9 mouse cellular contexts compared by ENCODE assay signal in genomic region chr19:40722137-40723038, GRCm38 (mm10). TPM values are rescaled to one million over a fixed set of nuclear protein-coding genes. Genes with fewer than 3 reads are reported as not detected.
A peak's percentile ranks its signal among the peaks of the same experiment; 100 is the strongest.
DNase-seq lines count a peak whose midpoint lies in the region; ATAC-seq and TF ChIP-seq lines count a peak whose summit lies in the region.
"Had no signal": no experiment of that assay in that cellular context is flagged by ENCODE, and none has a peak within 500 bp of the region (broad histone marks: within the 10 kb centered on the region; RNA-seq: fewer than 3 reads in every experiment).

No protein-coding gene starts in this region.

- H3K4me2 ChIP-seq in embryonic facial prominence, embryonic 11.5 days (ENCODE audit: low read depth, low read length): no peak overlapping the region
- H3K4me2 ChIP-seq: liver, embryonic 13.5 days had no signal

- peaks cover 2% of the 10 kb centered on the region for H3K4me1 ChIP-seq in heart, adult 2 months (ENCODE audit: control insufficient read depth, insufficient read depth, low read length)
- H3K4me1 ChIP-seq in embryonic facial prominence, embryonic 11.5 days (ENCODE audit: control insufficient read depth, insufficient read depth, low read length): no peaks in the 10 kb centered on the region
- no peaks in the 10 kb centered on the region for H3K4me1 ChIP-seq in hindbrain, embryonic 10.5 days (replicated peaks)
- H3K4me1 ChIP-seq: liver, embryonic 13.5 days had no signal

- no peaks in the 10 kb centered on the region for H3K79me2 ChIP-seq in heart, adult 2 months (replicated peaks; ENCODE audit: control insufficient read depth, insufficient read depth, low read length)

- H3K4me3 ChIP-seq in heart, adult 2 months: no peak overlapping the region
- no peak overlapping the region for H3K4me3 ChIP-seq in embryonic facial prominence, embryonic 11.5 days (ENCODE audit: low read depth, low read length)
- no peak overlapping the region for H3K4me3 ChIP-seq in hindbrain, embryonic 10.5 days
- H3K4me3 ChIP-seq: liver, embryonic 13.5 days had no signal

- 0 out of 2 replicates have a peak, but pooled peaks have one; percentile 42 for ATAC-seq in embryonic facial prominence, embryonic 11.5 days (replicated peaks; ENCODE audit: insufficient number of reproducible peaks, low FRiP score, low TSS enrichment, low read depth)

- H3K36me3 ChIP-seq in heart, adult 2 months (ENCODE audit: control insufficient read depth, insufficient read depth, low read length): peaks cover 3% of the 10 kb centered on the region; the same call in 1 of the 2 replicates
- no peaks in the 10 kb centered on the region for H3K36me3 ChIP-seq in embryonic facial prominence, embryonic 11.5 days (replicated peaks; ENCODE audit: control insufficient read depth, insufficient read depth, low read depth, low read length)
- no peaks in the 10 kb centered on the region for H3K36me3 ChIP-seq in hindbrain, embryonic 10.5 days
- H3K36me3 ChIP-seq: liver, embryonic 13.5 days had no signal

- intact Hi-C loops in heart, adult 2 months (cut with DNase I): loop anchor here (1.0 to 10.0 kb wide), 5 partner anchors 45 to 378 kb away; partner anchors contain the start of genes Entpd1 and Tctn3
- intact Hi-C loops in heart, postnatal 25 days (cut with DNase I): loop anchor here (1.0 to 10.0 kb wide), 4 partner anchors 60 to 358 kb away; partner anchors contain the start of genes Entpd1 and Tctn3

- H3K27ac ChIP-seq in heart, adult 2 months: no peak overlapping the region
- H3K27ac ChIP-seq in embryonic facial prominence, embryonic 11.5 days (replicated peaks; ENCODE audit: low read depth, low read length): no peak overlapping the region
- H3K27ac ChIP-seq in hindbrain, embryonic 10.5 days: 0 out of 2 replicates have a peak overlapping the region, but pooled peaks have one; percentile 30
- H3K27ac ChIP-seq: liver, embryonic 13.5 days had no signal

- no peaks in the 10 kb centered on the region for H3K9me3 ChIP-seq in embryonic facial prominence, embryonic 11.5 days (replicated peaks; ENCODE audit: control insufficient read depth, low read length)
- no peaks in the 10 kb centered on the region for H3K9me3 ChIP-seq in hindbrain, embryonic 10.5 days
- H3K9me3 ChIP-seq: liver, embryonic 13.5 days had no signal

- WGBS in heart, adult 2 months: 61% methylated on average over 11 of the region's 11 CpGs
- 56% methylated on average over 11 of the region's 11 CpGs for WGBS in embryonic facial prominence, embryonic 11.5 days
- 57% methylated on average over 11 of the region's 11 CpGs for WGBS in hindbrain, embryonic 10.5 days

- TF ChIP-seq POLR2A in heart, adult 2 months (IDR thresholded peaks at IDR 0.05; ENCODE audit: insufficient read depth, low read depth, low read length): no peak

- H3K9ac ChIP-seq in heart, adult 2 months (ENCODE audit: low read depth, low read length): no peak overlapping the region
- H3K9ac ChIP-seq in embryonic facial prominence, embryonic 11.5 days (replicated peaks; ENCODE audit: low read length): no peak overlapping the region
- H3K9ac ChIP-seq: liver, embryonic 13.5 days had no signal

- peak; percentile 93 for TF ChIP-seq CTCF in heart, adult 2 months (IDR thresholded peaks at IDR 0.05)

- no peaks in the 10 kb centered on the region for H3K27me3 ChIP-seq in heart, adult 2 months (ENCODE audit: control insufficient read depth, insufficient read depth, low read length)
- no peaks in the 10 kb centered on the region for H3K27me3 ChIP-seq in embryonic facial prominence, embryonic 11.5 days (ENCODE audit: control insufficient read depth, insufficient read depth, low read length)
- H3K27me3 ChIP-seq in hindbrain, embryonic 10.5 days (ENCODE audit: insufficient read depth, poor library complexity, severe bottlenecking): no peaks in the 10 kb centered on the region
- H3K27me3 ChIP-seq: liver, embryonic 13.5 days had no signal

- DNase-seq in heart, adult 2 months: peak; percentile 41 to 50
- DNase-seq in heart, postnatal 25 days (ENCODE audit: low spot score): no peak
- peak; percentile 51 to 61 for DNase-seq in adrenal gland, postnatal 36 days
- peak; percentile 80 for DNase-seq in embryonic facial prominence, embryonic 11.5 days (ENCODE audit: low spot score)
- peak; percentile 40 for DNase-seq in hindbrain, embryonic 10.5 days (ENCODE audit: low spot score)
- DNase-seq in layer of hippocampus, postnatal 14 days (ENCODE audit: low spot score in 2 of 2): peak; percentile 54 to 80
- peak; percentile 68 for DNase-seq in mesoderm, embryonic 11.5 days (ENCODE audit: low read depth, low spot score)
- peak; percentile 15 for DNase-seq in spleen, adult 12 weeks (ENCODE audit: low spot score)
- DNase-seq: liver, embryonic 13.5 days had no signal

- TF ChIP-seq EP300 in heart, adult 2 months (IDR thresholded peaks at IDR 0.05; ENCODE audit: insufficient read depth, low read depth, low read length): no peak

RNA-seq across cellular contexts. Expression of gene Cc2d2b, which starts 26.2 kb away (rescaled TPM):
- total RNA-seq in heart, adult 2 months (2021): not detected
- not detected in 2 replicates for polyA plus RNA-seq in heart, adult 2 months (2012; rRNA removed)
- total RNA-seq in heart, postnatal 25 days (2021): not detected
- total RNA-seq in adrenal gland, postnatal 36 days (2021): not detected
- polyA plus RNA-seq in embryonic facial prominence, embryonic 11.5 days (2014; fragmentation: Nextera tagmentation; extraction: Ambion mirVana): 0.06 and 0.25 TPM in 2 replicates
- polyA plus RNA-seq in hindbrain, embryonic 10.5 days (2016; fragmentation: Nextera tagmentation; extraction: Ambion mirVana): 0.20 and 0.55 TPM in 2 replicates
- total RNA-seq in layer of hippocampus, postnatal 14 days (2021): 1 to 10 TPM in 1 of 2 experiments, under 1 TPM in 1; 0.52 to 1.1 TPM
